Mouse (Mus musculus) liver, adult 2 months (tissue): ENCODE results near the gene Cop1. TPM values are rescaled to one million over a fixed set of nuclear protein-coding genes. Genes with fewer than 3 reads are reported as not detected.
A peak's percentile ranks its signal among the peaks of the same experiment; 100 is the strongest.

Experiments
- DNase-seq: peaks from one replicate; pipeline ENCODE4 v3.0.0-alpha.2; 2011; ENCODE audit warnings: low read depth, low spot score; ENCODE audit errors: extremely low read depth
- H3K27ac ChIP-seq: fragments of 200-500 bp; replicated peaks from 2 replicates; pipeline ENCODE4 v1.5.1; 2012; ENCODE audit warnings: low read depth, mild to moderate bottlenecking, control low read depth, inconsistent platforms, low read length; ENCODE audit not compliant: insufficient read depth
- H3K27me3 ChIP-seq: fragments of 200-500 bp; 2 replicates; pipeline ENCODE4 v1.6.1; 2012; ENCODE audit warnings: mild to moderate bottlenecking, moderate library complexity, low read length, inconsistent platforms; ENCODE audit not compliant: control insufficient read depth, insufficient read depth
- H3K36me3 ChIP-seq: fragments of 200-500 bp; 2 replicates; pipeline ENCODE4 v1.6.1; 2012; ENCODE audit warnings: low read length, inconsistent platforms; ENCODE audit not compliant: control insufficient read depth, insufficient read depth
- H3K4me1 ChIP-seq: fragments of 200-500 bp; 2 replicates; pipeline ENCODE4 v1.6.1; 2011; ENCODE audit warnings: low read length; ENCODE audit not compliant: control insufficient read depth, insufficient read depth
- H3K4me3 ChIP-seq: fragments of 200-500 bp; 2 replicates; pipeline ENCODE4 v1.5.1; 2011; ENCODE audit warnings: low read depth, mild to moderate bottlenecking, control low read depth, low read length, moderate library complexity; ENCODE audit not compliant: insufficient read depth
- H3K79me2 ChIP-seq: fragments of 200-500 bp; 2 replicates; pipeline ENCODE4 v1.6.1; 2012; ENCODE audit warnings: inconsistent platforms, mild to moderate bottlenecking, low read length, moderate library complexity; ENCODE audit not compliant: control insufficient read depth, insufficient read depth
- H3K9ac ChIP-seq: fragments of 200-500 bp; 2 replicates; pipeline ENCODE4 v1.6.1; 2012; ENCODE audit warnings: low read depth, mild to moderate bottlenecking, control low read depth, inconsistent platforms, low read length
- CTCF ChIP-seq: fragments of 200-500 bp; IDR thresholded peaks from 2 replicates; pipeline ENCODE4 v1.5.1; 2011; ENCODE audit warnings: low read depth, low read length, control low read depth
- POLR2A ChIP-seq: fragments of 200-500 bp; IDR thresholded peaks from 2 replicates; pipeline ENCODE4 v1.6.1; 2011; ENCODE audit warnings: low read length, control low read depth; ENCODE audit not compliant: insufficient read depth; ENCODE audit errors: extremely low read depth
- WGBS: fragments of 180-500 bp; shearing (Covaris S2); methylation state at CpG from one replicate; pipeline ENCODE4 v1.1.7; 2018; 5-methylcytosine and 5-hydroxymethylcytosine counted together
- polyA plus RNA-seq: library from polyadenylated mRNA; depleted of rRNA; stranded (reverse); fragments of >200 nt; gene quantifications from 2 replicates; pipeline ENCODE4 v1.2.3, GENCODE M21; 2012
- total RNA-seq: library from RNA; depleted of rRNA; stranded (reverse); fragments of >200 nt; gene quantifications from 2 replicates; pipeline ENCODE4 v1.2.3, GENCODE M21; 2014

Cop1 gene
- total and polyA plus RNA-seq, 2 experiments, result 30.4 to 94.6 TPM

- no peaks in the 10 kb centered on the region for H3K27me3 ChIP-seq
- H3K9ac ChIP-seq, result no peak overlapping the region
- no peaks in the 10 kb centered on the region for H3K4me1 ChIP-seq
- no peaks in the 10 kb centered on the region for H3K36me3 ChIP-seq
- 86% methylated on average over 13 of the region's 13 CpGs for WGBS
- no peak overlapping the region for H3K27ac ChIP-seq
- DNase-seq, result no peak
- no peak overlapping the region for H3K4me3 ChIP-seq
- H3K79me2 ChIP-seq, result no peaks in the 10 kb centered on the region
- no peak for TF ChIP-seq CTCF
- TF ChIP-seq POLR2A, result no peak
Observed at GRCm38 (mm10) chr1:159388565-159389024, 156.5 kb downstream of the Cop1 start.

GRCm38 (mm10) chr1:159390049-159390448, 157.9 kb downstream of the Cop1 start:
- Histone ChIP-seq H3K9ac (no peak overlapping the region), H3K4me3 (no peak overlapping the region), H3K36me3 (no peaks in the 10 kb centered on the region), H3K27me3 (no peaks in the 10 kb centered on the region), H3K4me1 (no peaks in the 10 kb centered on the region), H3K27ac (no peak overlapping the region), H3K79me2 (no peaks in the 10 kb centered on the region)
- DNase-seq, result peak; percentile 17
- WGBS, result 24% methylated on average over 14 of the region's 14 CpGs
- TF ChIP-seq CTCF (peak; percentile 80), POLR2A (no peak)

GRCm38 (mm10) chr1:159392667-159393066, 160.5 kb downstream of the Cop1 start:
- TF ChIP-seq CTCF (no peak), POLR2A (no peak)
- Histone ChIP-seq H3K27ac (peak overlapping the region; percentile 32; the same call in 1 of the 2 replicates), H3K9ac (no peak overlapping the region), H3K36me3 (no peaks in the 10 kb centered on the region), H3K79me2 (no peaks in the 10 kb centered on the region), H3K4me3 (no peak overlapping the region), H3K27me3 (no peaks in the 10 kb centered on the region), H3K4me1 (peaks cover 2% of the 10 kb centered on the region; the same call in 1 of the 2 replicates)
- 62% methylated on average over 8 of the region's 8 CpGs for WGBS
- no peak for DNase-seq

GRCm38 (mm10) chr1:159393070-159393699, 161.1 kb downstream of the Cop1 start:
- H3K4me1 ChIP-seq, result peaks cover 2% of the 10 kb centered on the region; the same call in 1 of the 2 replicates
- no peak overlapping the region for H3K9ac ChIP-seq
- 47% methylated on average over 6 of the region's 6 CpGs for WGBS
- H3K27ac ChIP-seq, result peak overlapping the region; percentile 32
- no peaks in the 10 kb centered on the region for H3K79me2 ChIP-seq
- no peak for TF ChIP-seq CTCF
- no peak for TF ChIP-seq POLR2A
- peak; percentile 41 for DNase-seq
- H3K36me3 ChIP-seq, result no peaks in the 10 kb centered on the region
- H3K27me3 ChIP-seq, result no peaks in the 10 kb centered on the region
- H3K4me3 ChIP-seq, result no peak overlapping the region

- H3K79me2 ChIP-seq, result no peaks in the 10 kb centered on the region
- no peak for TF ChIP-seq CTCF
- TF ChIP-seq POLR2A, result no peak
- peaks cover 2% of the 10 kb centered on the region; the same call in 1 of the 2 replicates for H3K4me1 ChIP-seq
- no peak for DNase-seq
- H3K36me3 ChIP-seq, result no peaks in the 10 kb centered on the region
- no peak overlapping the region for H3K4me3 ChIP-seq
- WGBS, result 24% methylated on average over 1 of the region's 1 CpGs
- H3K9ac ChIP-seq, result no peak overlapping the region
- peak overlapping the region; percentile 51 for H3K27ac ChIP-seq
- H3K27me3 ChIP-seq, result no peaks in the 10 kb centered on the region
Observed at GRCm38 (mm10) chr1:159393931-159394330, 161.8 kb downstream of the Cop1 start.

- Histone ChIP-seq H3K4me3 (no peak overlapping the region), H3K27ac (no peak overlapping the region), H3K27me3 (no peaks in the 10 kb centered on the region), H3K79me2 (no peaks in the 10 kb centered on the region), H3K9ac (no peak overlapping the region), H3K36me3 (no peaks in the 10 kb centered on the region), H3K4me1 (peaks cover 2% of the 10 kb centered on the region; the same call in 1 of the 2 replicates)
- TF ChIP-seq POLR2A (no peak), CTCF (peak; percentile 50)
- WGBS, result 10% methylated on average over 9 of the region's 9 CpGs
- DNase-seq, result no peak
Observed at GRCm38 (mm10) chr1:159396515-159396914, 164.4 kb downstream of the Cop1 start.
